Mouse (Mus musculus): Measurements from ENCODE around the gene Igsf21. TPM values are rescaled to one million over a fixed set of nuclear protein-coding genes. Genes with fewer than 3 reads are reported as not detected.

Gene Igsf21
- polyA plus RNA-seq, 1 experiment = not detected

DNA sequence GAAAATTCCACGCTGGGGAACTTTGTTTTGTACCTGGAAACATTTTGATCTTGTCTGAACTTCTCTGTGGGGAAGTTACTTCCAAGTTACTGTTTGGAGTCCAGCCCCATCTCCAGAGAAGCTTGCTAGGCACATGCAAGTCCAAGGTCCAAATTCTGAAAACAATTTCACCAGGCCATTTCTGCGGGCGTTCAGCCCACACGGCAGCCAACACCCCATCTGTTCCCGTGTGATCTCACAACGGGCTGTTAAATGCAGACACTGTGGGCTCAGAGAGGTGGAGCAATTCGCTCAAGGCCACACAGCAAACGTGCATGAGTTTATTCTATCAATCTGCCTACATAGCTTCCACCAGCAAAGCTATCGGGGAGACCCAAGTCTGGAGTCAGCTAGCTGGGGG lies 21.4 kb downstream of the Igsf21 start:
- Histone ChIP-seq H3K79me2 (ENCODE audit: control insufficient read depth, insufficient read depth) (no peaks in the 10 kb centered on the region), H3K4me2 (ENCODE audit: low read depth) (no peak overlapping the region), H3K4me3 (no peak overlapping the region), H3K27me3 (ENCODE audit: control insufficient read depth, insufficient read depth, insufficient read length) (peaks cover 21% of the 10 kb centered on the region), H3K36me3 (ENCODE audit: control insufficient read depth, insufficient read depth) (no peaks in the 10 kb centered on the region), H3ac (ENCODE audit: control insufficient read depth, insufficient read length) (no peak overlapping the region)
- TF ChIP-seq USF1 (IDR thresholded peaks at IDR 0.05; ENCODE audit: low read depth) (no peak), REST (IDR thresholded peaks at IDR 0.05; ENCODE audit: insufficient read depth, insufficient read length) (no peak), MYOG (IDR thresholded peaks at IDR 0.05; ENCODE audit: control insufficient read depth in 1 of 3, insufficient read depth in 1 of 3, insufficient read length in 2 of 3, low read depth in 2 of 3) (no peak), SRF (IDR thresholded peaks at IDR 0.05; ENCODE audit: control insufficient read depth, insufficient read length, low read depth) (no peak), POLR2A (IDR thresholded peaks at IDR 0.05; ENCODE audit: insufficient read length, low read depth) (no peak), MAX (IDR thresholded peaks at IDR 0.05; ENCODE audit: low read depth) (no peak), MYOD1 (IDR thresholded peaks at IDR 0.05; ENCODE audit: control insufficient read depth in 1 of 3, insufficient read length in 2 of 3, low read depth in 2 of 3) (no peak), TCF12 (IDR thresholded peaks at IDR 0.05; ENCODE audit: insufficient read depth, poor library complexity, severe bottlenecking) (no peak), POLR2AphosphoS2 (IDR thresholded peaks at IDR 0.05; ENCODE audit: insufficient read length, low read depth) (no peak), TCF3 (IDR thresholded peaks at IDR 0.05; ENCODE audit: insufficient read length, low read depth) (no peak), CEBPB (IDR thresholded peaks at IDR 0.05; ENCODE audit: insufficient read depth, poor library complexity, severe bottlenecking) (no peak), E2F4 (IDR thresholded peaks at IDR 0.05; ENCODE audit: insufficient read depth) (no peak)

DNA sequence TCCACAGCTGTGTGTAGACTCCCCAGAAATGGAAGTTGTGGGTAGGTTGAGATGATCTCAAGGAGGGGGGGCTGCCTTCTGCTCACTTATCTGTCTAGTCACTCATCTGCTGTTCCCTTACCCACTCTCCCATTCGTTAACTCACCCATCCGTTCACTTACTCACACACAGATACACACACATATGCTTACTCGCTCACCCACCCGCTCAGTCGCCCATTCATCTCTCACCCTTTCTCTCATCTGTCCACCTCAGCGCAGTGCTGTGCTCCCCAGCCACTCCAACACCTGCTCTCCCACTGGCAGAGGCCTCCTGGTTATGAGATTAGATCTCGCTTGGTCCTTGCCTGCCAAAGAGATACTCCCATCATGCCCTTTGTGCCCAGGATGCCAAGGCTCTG lies 22.1 kb downstream of the Igsf21 start:
- Histone ChIP-seq H3K4me3 (no peak overlapping the region), H3ac (ENCODE audit: control insufficient read depth, insufficient read length) (no peak overlapping the region), H3K27me3 (ENCODE audit: control insufficient read depth, insufficient read depth, insufficient read length) (peaks cover 28% of the 10 kb centered on the region), H3K79me2 (ENCODE audit: control insufficient read depth, insufficient read depth) (no peaks in the 10 kb centered on the region), H3K36me3 (ENCODE audit: control insufficient read depth, insufficient read depth) (no peaks in the 10 kb centered on the region), H3K4me2 (ENCODE audit: low read depth) (no peak overlapping the region)
- TF ChIP-seq CEBPB (IDR thresholded peaks at IDR 0.05; ENCODE audit: insufficient read depth, poor library complexity, severe bottlenecking) (no peak), POLR2AphosphoS2 (IDR thresholded peaks at IDR 0.05; ENCODE audit: insufficient read length, low read depth) (no peak), POLR2A (IDR thresholded peaks at IDR 0.05; ENCODE audit: insufficient read length, low read depth) (no peak), MYOG (IDR thresholded peaks at IDR 0.05; ENCODE audit: control insufficient read depth in 1 of 3, insufficient read depth in 1 of 3, insufficient read length in 2 of 3, low read depth in 2 of 3) (no peak), TCF12 (IDR thresholded peaks at IDR 0.05; ENCODE audit: insufficient read depth, poor library complexity, severe bottlenecking) (no peak), SRF (IDR thresholded peaks at IDR 0.05; ENCODE audit: control insufficient read depth, insufficient read length, low read depth) (no peak), MAX (IDR thresholded peaks at IDR 0.05; ENCODE audit: low read depth) (no peak), TCF3 (IDR thresholded peaks at IDR 0.05; ENCODE audit: insufficient read length, low read depth) (no peak), E2F4 (IDR thresholded peaks at IDR 0.05; ENCODE audit: insufficient read depth) (no peak), REST (IDR thresholded peaks at IDR 0.05; ENCODE audit: insufficient read depth, insufficient read length) (no peak), MYOD1 (IDR thresholded peaks at IDR 0.05; ENCODE audit: control insufficient read depth in 1 of 3, insufficient read length in 2 of 3, low read depth in 2 of 3) (no peak)

DNA sequence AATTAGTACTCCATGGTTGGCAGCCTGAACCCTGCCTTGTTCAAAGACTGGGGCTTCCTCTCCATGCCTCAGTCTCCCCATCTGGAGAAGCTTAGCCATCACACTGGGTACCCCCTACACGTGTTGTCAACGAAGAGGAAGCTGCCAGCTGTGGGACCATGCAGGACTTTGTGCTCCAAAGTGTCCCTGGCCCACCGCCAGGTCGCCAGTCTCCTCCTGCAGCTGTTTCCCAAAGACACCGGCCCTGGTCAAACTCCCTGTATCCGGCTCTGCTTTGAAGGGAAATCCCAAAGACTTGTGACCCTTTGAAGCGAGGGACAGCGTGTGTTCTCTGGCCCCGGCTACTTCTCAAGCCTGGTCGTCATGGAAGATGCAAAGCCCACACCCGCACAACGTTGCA lies 23.5 kb downstream of the Igsf21 start:
- no peak for TF ChIP-seq POLR2AphosphoS2 (IDR thresholded peaks at IDR 0.05; ENCODE audit: insufficient read length, low read depth)
- no peak for TF ChIP-seq MYOG (IDR thresholded peaks at IDR 0.05; ENCODE audit: control insufficient read depth in 1 of 3, insufficient read depth in 1 of 3, insufficient read length in 2 of 3, low read depth in 2 of 3)
- no peak for TF ChIP-seq TCF12 (IDR thresholded peaks at IDR 0.05; ENCODE audit: insufficient read depth, poor library complexity, severe bottlenecking)
- no peak for TF ChIP-seq TCF3 (IDR thresholded peaks at IDR 0.05; ENCODE audit: insufficient read length, low read depth)
- TF ChIP-seq MAX (IDR thresholded peaks at IDR 0.05; ENCODE audit: low read depth) = no peak
- no peak for TF ChIP-seq CEBPB (IDR thresholded peaks at IDR 0.05; ENCODE audit: insufficient read depth, poor library complexity, severe bottlenecking)
- TF ChIP-seq SRF (IDR thresholded peaks at IDR 0.05; ENCODE audit: control insufficient read depth, insufficient read length, low read depth) = no peak
- no peak for TF ChIP-seq E2F4 (IDR thresholded peaks at IDR 0.05; ENCODE audit: insufficient read depth)
- TF ChIP-seq POLR2A (IDR thresholded peaks at IDR 0.05; ENCODE audit: insufficient read length, low read depth) = no peak
- no peak for TF ChIP-seq REST (IDR thresholded peaks at IDR 0.05; ENCODE audit: insufficient read depth, insufficient read length)
- no peak for TF ChIP-seq USF1 (IDR thresholded peaks at IDR 0.05; ENCODE audit: low read depth)
- no peak for TF ChIP-seq MYOD1 (IDR thresholded peaks at IDR 0.05; ENCODE audit: control insufficient read depth in 1 of 3, insufficient read length in 2 of 3, low read depth in 2 of 3)
- Histone ChIP-seq H3ac (ENCODE audit: control insufficient read depth, insufficient read length) (no peak overlapping the region), H3K36me3 (ENCODE audit: control insufficient read depth, insufficient read depth) (no peaks in the 10 kb centered on the region), H3K4me3 (no peak overlapping the region), H3K79me2 (ENCODE audit: control insufficient read depth, insufficient read depth) (no peaks in the 10 kb centered on the region), H3K4me2 (ENCODE audit: low read depth) (no peak overlapping the region), H3K27me3 (ENCODE audit: control insufficient read depth, insufficient read depth, insufficient read length) (peaks cover 28% of the 10 kb centered on the region)

DNA sequence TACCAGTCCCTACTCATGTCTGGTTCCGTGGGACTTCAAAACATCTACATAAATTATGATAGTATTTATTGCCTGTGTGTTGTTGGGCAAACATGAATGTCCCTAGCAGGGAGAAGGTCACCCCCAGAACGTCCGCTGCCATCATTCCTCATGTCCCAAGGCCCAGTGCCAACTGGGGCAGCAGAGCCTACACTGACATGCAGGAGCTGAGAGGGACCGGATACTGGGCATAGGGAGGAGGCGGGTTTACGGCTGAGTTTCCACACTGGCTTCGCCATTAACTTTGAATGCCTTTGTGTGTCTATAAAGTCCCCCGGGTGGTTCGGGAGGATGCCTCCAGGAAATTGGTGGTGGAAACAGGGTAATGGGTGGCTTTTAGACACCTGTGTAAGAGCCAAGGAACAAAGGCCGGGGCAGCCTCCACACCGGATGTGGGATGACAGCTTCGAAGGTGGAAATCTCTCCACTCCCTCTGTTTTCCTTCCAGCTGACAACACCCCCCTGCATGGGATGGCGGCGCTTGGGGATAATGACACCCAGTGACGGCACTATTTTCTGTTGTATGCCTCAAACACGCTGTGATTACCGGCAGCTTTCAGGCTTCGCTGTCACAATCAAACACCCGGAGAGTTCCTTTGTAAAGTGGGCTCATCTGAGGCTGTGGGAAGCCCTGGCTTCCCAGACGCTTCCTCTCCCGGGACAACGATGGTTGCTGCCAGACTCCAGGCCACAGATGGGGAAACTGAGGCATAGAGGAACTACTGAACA lies 26.1 kb downstream of the Igsf21 start:
- Histone ChIP-seq H3K4me2 (ENCODE audit: low read depth) (no peak overlapping the region), H3K79me2 (ENCODE audit: control insufficient read depth, insufficient read depth) (no peaks in the 10 kb centered on the region), H3K27me3 (ENCODE audit: control insufficient read depth, insufficient read depth, insufficient read length) (peaks cover 28% of the 10 kb centered on the region)

More for the DNA sequence above, 26.1 kb downstream of the Igsf21 start:
- H3K4me3 ChIP-seq = no peak overlapping the region
- TF ChIP-seq MYOG (IDR thresholded peaks at IDR 0.05; ENCODE audit: control insufficient read depth in 1 of 3, insufficient read depth in 1 of 3, insufficient read length in 2 of 3, low read depth in 2 of 3) = no peak
- no peak for TF ChIP-seq TCF3 (IDR thresholded peaks at IDR 0.05; ENCODE audit: insufficient read length, low read depth)
- TF ChIP-seq POLR2AphosphoS2 (IDR thresholded peaks at IDR 0.05; ENCODE audit: insufficient read length, low read depth) = no peak
- no peak for TF ChIP-seq MYOD1 (IDR thresholded peaks at IDR 0.05; ENCODE audit: control insufficient read depth in 1 of 3, insufficient read length in 2 of 3, low read depth in 2 of 3)
- TF ChIP-seq REST (IDR thresholded peaks at IDR 0.05; ENCODE audit: insufficient read depth, insufficient read length) = no peak
- no peak for TF ChIP-seq CEBPB (IDR thresholded peaks at IDR 0.05; ENCODE audit: insufficient read depth, poor library complexity, severe bottlenecking)
- no peak overlapping the region for H3ac ChIP-seq (ENCODE audit: control insufficient read depth, insufficient read length)
- H3K36me3 ChIP-seq (ENCODE audit: control insufficient read depth, insufficient read depth) = no peaks in the 10 kb centered on the region

Data from myocyte (in vitro differentiated cells).